Mouse (Mus musculus): ENCODE measurements around the gene Krt6a. TPM values are rescaled to one million over a fixed set of nuclear protein-coding genes. Genes with fewer than 3 reads are reported as not detected.
A peak's percentile ranks its signal among the peaks of the same experiment; 100 is the strongest.

Krt6a gene
- not detected in 2 replicates for polyA plus RNA-seq (2014; fragmentation: Nextera tagmentation; extraction: Ambion mirVana)

GRCm38 (mm10) chr15:101694207-101694606 is at the start of gene Krt6a:
Krt6a (minus strand) TSS chr15:101694307.
- Histone ChIP-seq H3K9me3 (ENCODE audit: control insufficient read depth, low read length) (no peaks in the 10 kb centered on the region), H3K9ac (ENCODE audit: low read length) (no peak within 1 kb of the TSS), H3K27ac (ENCODE audit: low read depth, low read length) (no peak within 1 kb of the TSS), H3K27me3 (ENCODE audit: control insufficient read depth, insufficient read depth, low read length) (no peaks in the 10 kb centered on the region), H3K4me3 (ENCODE audit: low read depth, low read length) (no peak within 1 kb of the TSS), H3K36me3 (ENCODE audit: control insufficient read depth, insufficient read depth, low read length) (no peaks in the 10 kb centered on the region), H3K4me2 (ENCODE audit: low read depth, low read length, severe bottlenecking) (no peak within 1 kb of the TSS), H3K4me1 (replicated peaks; ENCODE audit: control insufficient read depth, insufficient read depth, low read length) (no peaks in the 10 kb centered on the region)
- 90% methylated on average over 5 of the region's 5 CpGs for WGBS
- no peak for DNase-seq (ENCODE audit: low spot score)
- ATAC-seq (replicated peaks; ENCODE audit: low FRiP score): no peak

- no peaks in the 10 kb centered on the region for H3K9me3 ChIP-seq (ENCODE audit: control insufficient read depth, low read length)
- DNase-seq (ENCODE audit: low spot score) (no peak), ATAC-seq (replicated peaks; ENCODE audit: low FRiP score) (no peak)
- no peaks in the 10 kb centered on the region for H3K27me3 ChIP-seq (ENCODE audit: control insufficient read depth, insufficient read depth, low read length)
- no peak within 1 kb of the TSS for H3K9ac ChIP-seq (ENCODE audit: low read length)
- H3K4me1 ChIP-seq (replicated peaks; ENCODE audit: control insufficient read depth, insufficient read depth, low read length): no peaks in the 10 kb centered on the region
- WGBS: 54% methylated on average over 14 of the region's 14 CpGs
- no peaks in the 10 kb centered on the region for H3K36me3 ChIP-seq (ENCODE audit: control insufficient read depth, insufficient read depth, low read length)
- H3K4me3 ChIP-seq (ENCODE audit: low read depth, low read length): no peak within 1 kb of the TSS
- H3K27ac ChIP-seq (ENCODE audit: low read depth, low read length): no peak within 1 kb of the TSS
- no peak within 1 kb of the TSS for H3K4me2 ChIP-seq (ENCODE audit: low read depth, low read length, severe bottlenecking)
Observed at GRCm38 (mm10) chr15:101742711-101743110, 48.6 kb upstream of the Krt6a start, which contains the start of gene Krt71. Krt71 (minus strand) TSS chr15:101743109.

GRCm38 (mm10) chr15:101737786-101738185 is 43.7 kb upstream of the Krt6a start:
- ATAC-seq (replicated peaks; ENCODE audit: low FRiP score): no peak
- 84% methylated on average over 7 of the region's 7 CpGs for WGBS

GRCm38 (mm10) chr15:101730653-101731052 is 36.5 kb upstream of the Krt6a start:
- no peaks in the 10 kb centered on the region for H3K4me1 ChIP-seq (replicated peaks; ENCODE audit: control insufficient read depth, insufficient read depth, low read length)
- H3K27me3 ChIP-seq (ENCODE audit: control insufficient read depth, insufficient read depth, low read length): no peaks in the 10 kb centered on the region
- no peak overlapping the region for H3K4me2 ChIP-seq (ENCODE audit: low read depth, low read length, severe bottlenecking)
- no peaks in the 10 kb centered on the region for H3K9me3 ChIP-seq (ENCODE audit: control insufficient read depth, low read length)
- no peak overlapping the region for H3K4me3 ChIP-seq (ENCODE audit: low read depth, low read length)
- no peaks in the 10 kb centered on the region for H3K36me3 ChIP-seq (ENCODE audit: control insufficient read depth, insufficient read depth, low read length)
- no peak for DNase-seq (ENCODE audit: low spot score)
- H3K27ac ChIP-seq (ENCODE audit: low read depth, low read length): no peak overlapping the region
- H3K9ac ChIP-seq (ENCODE audit: low read length): no peak overlapping the region
- no peak for ATAC-seq (replicated peaks; ENCODE audit: low FRiP score)

More at GRCm38 (mm10) chr15:101737786-101738185, 43.7 kb upstream of the Krt6a start:
- Histone ChIP-seq H3K27me3 (ENCODE audit: control insufficient read depth, insufficient read depth, low read length) (no peaks in the 10 kb centered on the region), H3K9me3 (ENCODE audit: control insufficient read depth, low read length) (no peaks in the 10 kb centered on the region), H3K9ac (ENCODE audit: low read length) (no peak overlapping the region), H3K4me1 (replicated peaks; ENCODE audit: control insufficient read depth, insufficient read depth, low read length) (no peaks in the 10 kb centered on the region), H3K27ac (ENCODE audit: low read depth, low read length) (no peak overlapping the region), H3K4me3 (ENCODE audit: low read depth, low read length) (no peak overlapping the region), H3K36me3 (ENCODE audit: control insufficient read depth, insufficient read depth, low read length) (no peaks in the 10 kb centered on the region), H3K4me2 (ENCODE audit: low read depth, low read length, severe bottlenecking) (no peak overlapping the region)
- DNase-seq (ENCODE audit: low spot score): no peak

GRCm38 (mm10) chr15:101724686-101725085 is 30.6 kb upstream of the Krt6a start:
- Histone ChIP-seq H3K9me3 (ENCODE audit: control insufficient read depth, low read length) (no peaks in the 10 kb centered on the region), H3K36me3 (ENCODE audit: control insufficient read depth, insufficient read depth, low read length) (no peaks in the 10 kb centered on the region), H3K4me2 (ENCODE audit: low read depth, low read length, severe bottlenecking) (no peak overlapping the region), H3K4me3 (ENCODE audit: low read depth, low read length) (no peak overlapping the region), H3K9ac (ENCODE audit: low read length) (no peak overlapping the region), H3K4me1 (replicated peaks; ENCODE audit: control insufficient read depth, insufficient read depth, low read length) (no peaks in the 10 kb centered on the region), H3K27ac (ENCODE audit: low read depth, low read length) (no peak overlapping the region), H3K27me3 (ENCODE audit: control insufficient read depth, insufficient read depth, low read length) (no peaks in the 10 kb centered on the region)
- WGBS: 79% methylated on average over 5 of the region's 5 CpGs
- DNase-seq (ENCODE audit: low spot score) (no peak), ATAC-seq (replicated peaks; ENCODE audit: low FRiP score) (no peak)

- WGBS: 78% methylated on average over 3 of the region's 3 CpGs
- Histone ChIP-seq H3K27ac (ENCODE audit: low read depth, low read length) (no peak overlapping the region), H3K36me3 (ENCODE audit: control insufficient read depth, insufficient read depth, low read length) (no peaks in the 10 kb centered on the region)
Observed at GRCm38 (mm10) chr15:101715831-101716230, 21.7 kb upstream of the Krt6a start.

GRCm38 (mm10) chr15:101714356-101714755 is 20.2 kb upstream of the Krt6a start:
- ATAC-seq (replicated peaks; ENCODE audit: low FRiP score) (no peak), DNase-seq (ENCODE audit: low spot score) (no peak)
- Histone ChIP-seq H3K4me1 (replicated peaks; ENCODE audit: control insufficient read depth, insufficient read depth, low read length) (no peaks in the 10 kb centered on the region), H3K27me3 (ENCODE audit: control insufficient read depth, insufficient read depth, low read length) (no peaks in the 10 kb centered on the region), H3K9me3 (ENCODE audit: control insufficient read depth, low read length) (no peaks in the 10 kb centered on the region), H3K36me3 (ENCODE audit: control insufficient read depth, insufficient read depth, low read length) (no peaks in the 10 kb centered on the region), H3K27ac (ENCODE audit: low read depth, low read length) (no peak overlapping the region), H3K4me2 (ENCODE audit: low read depth, low read length, severe bottlenecking) (no peak overlapping the region), H3K9ac (ENCODE audit: low read length) (no peak overlapping the region), H3K4me3 (ENCODE audit: low read depth, low read length) (no peak overlapping the region)
- 93% methylated on average over 5 of the region's 5 CpGs for WGBS

More at GRCm38 (mm10) chr15:101715831-101716230, 21.7 kb upstream of the Krt6a start:
- no peak overlapping the region for H3K4me2 ChIP-seq (ENCODE audit: low read depth, low read length, severe bottlenecking)
- H3K9me3 ChIP-seq (ENCODE audit: control insufficient read depth, low read length): no peaks in the 10 kb centered on the region
- no peaks in the 10 kb centered on the region for H3K27me3 ChIP-seq (ENCODE audit: control insufficient read depth, insufficient read depth, low read length)
- no peak overlapping the region for H3K9ac ChIP-seq (ENCODE audit: low read length)
- DNase-seq (ENCODE audit: low spot score) (no peak), ATAC-seq (replicated peaks; ENCODE audit: low FRiP score) (no peak)
- no peak overlapping the region for H3K4me3 ChIP-seq (ENCODE audit: low read depth, low read length)
- H3K4me1 ChIP-seq (replicated peaks; ENCODE audit: control insufficient read depth, insufficient read depth, low read length): no peaks in the 10 kb centered on the region

- no peaks in the 10 kb centered on the region for H3K4me1 ChIP-seq (replicated peaks; ENCODE audit: control insufficient read depth, insufficient read depth, low read length)
- no peaks in the 10 kb centered on the region for H3K27me3 ChIP-seq (ENCODE audit: control insufficient read depth, insufficient read depth, low read length)
- WGBS: 80% methylated on average over 8 of the region's 8 CpGs
- H3K36me3 ChIP-seq (ENCODE audit: control insufficient read depth, insufficient read depth, low read length): no peaks in the 10 kb centered on the region
- no peak overlapping the region for H3K9ac ChIP-seq (ENCODE audit: low read length)
- ATAC-seq (replicated peaks; ENCODE audit: low FRiP score): no peak
- H3K4me3 ChIP-seq (ENCODE audit: low read depth, low read length): no peak overlapping the region
- H3K27ac ChIP-seq (ENCODE audit: low read depth, low read length): no peak overlapping the region
- no peaks in the 10 kb centered on the region for H3K9me3 ChIP-seq (ENCODE audit: control insufficient read depth, low read length)
- peak; percentile 33 for DNase-seq (ENCODE audit: low spot score)
- H3K4me2 ChIP-seq (ENCODE audit: low read depth, low read length, severe bottlenecking): no peak overlapping the region
Observed at GRCm38 (mm10) chr15:101713731-101714130, 19.6 kb upstream of the Krt6a start.

- no peak within 1 kb of the TSS for H3K27ac ChIP-seq (ENCODE audit: low read depth, low read length)
- WGBS: 79% methylated on average over 13 of the region's 13 CpGs
Observed at GRCm38 (mm10) chr15:101712720-101713119, 18.6 kb upstream of the Krt6a start, which contains the start of gene Krt5. Krt5 (minus strand) TSS chr15:101712898.

More at GRCm38 (mm10) chr15:101712720-101713119, 18.6 kb upstream of the Krt6a start, which contains the start of gene Krt5:
- DNase-seq (ENCODE audit: low spot score) (peak; percentile 43), ATAC-seq (replicated peaks; ENCODE audit: low FRiP score) (no peak)
- Histone ChIP-seq H3K9me3 (ENCODE audit: control insufficient read depth, low read length) (no peaks in the 10 kb centered on the region), H3K9ac (ENCODE audit: low read length) (no peak within 1 kb of the TSS), H3K27me3 (ENCODE audit: control insufficient read depth, insufficient read depth, low read length) (no peaks in the 10 kb centered on the region), H3K4me2 (ENCODE audit: low read depth, low read length, severe bottlenecking) (no peak within 1 kb of the TSS), H3K36me3 (ENCODE audit: control insufficient read depth, insufficient read depth, low read length) (no peaks in the 10 kb centered on the region), H3K4me3 (ENCODE audit: low read depth, low read length) (no peak within 1 kb of the TSS), H3K4me1 (replicated peaks; ENCODE audit: control insufficient read depth, insufficient read depth, low read length) (no peaks in the 10 kb centered on the region)

Measured in forebrain, embryonic 11.5 days (tissue).